Mouse (Mus musculus) testis, adult 2 months (tissue): ENCODE measurements around the gene Cnga1. TPM values are rescaled to one million over a fixed set of nuclear protein-coding genes. Genes with fewer than 3 reads are reported as not detected.

Source experiments
- H3K27ac ChIP-seq: fragments of 200-500 bp; 2 replicates; pipeline ENCODE4 v1.5.1; 2012; ENCODE audit warnings: low read depth, low read length; ENCODE audit not compliant: control insufficient read depth, insufficient read depth
- H3K27me3 ChIP-seq: fragments of 200-500 bp; 2 replicates; pipeline ENCODE4 v1.6.1; 2012; ENCODE audit warnings: mild to moderate bottlenecking, low read length, moderate library complexity; ENCODE audit not compliant: control insufficient read depth, insufficient read depth
- H3K36me3 ChIP-seq: fragments of 200-500 bp; 2 replicates; pipeline ENCODE4 v1.6.1; 2012; ENCODE audit warnings: mild to moderate bottlenecking, low read length; ENCODE audit not compliant: control insufficient read depth, insufficient read depth
- H3K4me1 ChIP-seq: fragments of 200-500 bp; 2 replicates; pipeline ENCODE4 v1.6.1; 2012; ENCODE audit warnings: low read length; ENCODE audit not compliant: control insufficient read depth, insufficient read depth
- H3K4me3 ChIP-seq: fragments of 200-500 bp; 2 replicates; pipeline ENCODE4 v1.5.1; 2012; ENCODE audit warnings: low read depth, mild to moderate bottlenecking, low read length, moderate library complexity, mixed read lengths; ENCODE audit not compliant: control insufficient read depth
- CTCF ChIP-seq: fragments of 200-500 bp; IDR thresholded peaks from 2 replicates; pipeline ENCODE4 v1.5.1; 2012; ENCODE audit warnings: low read depth, mild to moderate bottlenecking, inconsistent platforms, low read length, moderate library complexity; ENCODE audit not compliant: control insufficient read depth, insufficient read depth, insufficient replicate concordance
- POLR2A ChIP-seq: fragments of 200-500 bp; IDR thresholded peaks from 2 replicates; pipeline ENCODE4 v1.6.1; 2012; ENCODE audit warnings: low read depth, mild to moderate bottlenecking, inconsistent platforms, low read length, moderate library complexity; ENCODE audit not compliant: control insufficient read depth
- polyA plus RNA-seq: library from polyadenylated mRNA; depleted of rRNA; stranded (reverse); fragments of >200 nt; gene quantifications from 2 replicates; pipeline ENCODE4 v1.2.3, GENCODE M21; 2012; rRNA removed

Cnga1 gene
- polyA plus RNA-seq, 1 experiment, result 0.35 TPM

DNA sequence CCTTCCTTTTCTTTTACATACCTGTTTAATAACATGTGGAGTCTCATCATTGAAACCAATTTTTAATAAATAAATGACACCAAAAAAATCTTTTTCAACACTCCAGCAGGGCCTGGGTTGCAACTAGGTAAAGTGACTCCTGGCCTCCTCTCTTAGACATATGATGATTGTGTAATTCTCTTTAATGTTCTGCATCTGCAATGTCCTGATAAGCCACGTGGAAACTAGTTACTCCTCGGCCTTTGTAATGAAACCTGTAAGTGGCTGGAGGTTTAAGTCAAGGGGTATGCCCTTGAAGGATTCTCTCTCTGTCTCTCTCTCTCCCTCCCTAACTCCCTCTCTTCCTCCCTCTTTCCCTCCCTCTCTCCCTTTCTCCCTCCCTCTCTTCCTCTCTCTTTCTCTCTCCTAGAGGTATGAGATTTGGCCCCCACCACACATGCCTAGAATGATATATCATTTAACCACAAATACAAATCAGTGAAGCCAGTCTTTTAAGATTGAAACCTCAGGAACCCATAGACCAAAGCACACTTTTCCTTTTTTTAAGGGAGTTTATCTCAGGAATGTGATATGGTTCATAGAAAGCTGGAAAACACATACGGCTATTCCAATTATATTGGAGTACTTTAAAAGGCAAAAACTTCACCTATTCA is 83.0 kb downstream of the Cnga1 start:
- peaks cover 2% of the 10 kb centered on the region; the same call in 1 of the 2 replicates for H3K4me1 ChIP-seq
- no peaks in the 10 kb centered on the region for H3K36me3 ChIP-seq
- TF ChIP-seq CTCF (no peak), POLR2A (no peak)

DNA sequence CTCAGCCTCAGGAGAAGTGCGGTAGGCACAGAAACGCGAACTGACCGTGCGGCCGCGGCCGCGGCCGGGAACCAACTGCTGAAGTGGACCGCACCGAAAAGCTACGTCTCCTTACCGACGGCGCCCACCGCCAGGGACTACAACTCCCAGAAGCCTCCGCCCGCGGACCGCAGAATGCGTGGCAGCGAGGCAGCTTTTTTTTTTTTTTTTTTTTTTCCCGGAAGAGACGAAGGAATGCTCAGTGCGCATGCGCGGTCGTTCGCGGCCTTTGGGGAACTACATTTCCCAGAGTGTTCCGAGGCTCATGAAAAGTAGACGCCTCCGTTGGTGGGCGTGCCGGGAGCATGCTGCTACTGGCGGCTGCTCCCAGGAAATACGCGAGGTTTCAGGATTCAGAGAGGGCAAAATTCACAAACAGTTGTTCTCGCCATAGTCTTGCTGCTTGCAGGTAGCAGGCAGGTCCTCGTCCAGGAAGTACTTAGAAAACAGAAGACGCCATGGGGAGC is 84.5 kb downstream of the Cnga1 start, which contains the start of gene Nfxl1:
Gene Nfxl1, minus strand, starts transcription at position 141 of the 506 bp plus-strand sequence.
- H3K27me3 ChIP-seq, result no peaks in the 10 kb centered on the region
- H3K27ac ChIP-seq, result peak within 1 kb of the TSS; percentile 98

More for the DNA sequence above, 83.0 kb downstream of the Cnga1 start:
- Histone ChIP-seq H3K4me3 (no peak overlapping the region), H3K27ac (no peak overlapping the region), H3K27me3 (no peaks in the 10 kb centered on the region)

DNA sequence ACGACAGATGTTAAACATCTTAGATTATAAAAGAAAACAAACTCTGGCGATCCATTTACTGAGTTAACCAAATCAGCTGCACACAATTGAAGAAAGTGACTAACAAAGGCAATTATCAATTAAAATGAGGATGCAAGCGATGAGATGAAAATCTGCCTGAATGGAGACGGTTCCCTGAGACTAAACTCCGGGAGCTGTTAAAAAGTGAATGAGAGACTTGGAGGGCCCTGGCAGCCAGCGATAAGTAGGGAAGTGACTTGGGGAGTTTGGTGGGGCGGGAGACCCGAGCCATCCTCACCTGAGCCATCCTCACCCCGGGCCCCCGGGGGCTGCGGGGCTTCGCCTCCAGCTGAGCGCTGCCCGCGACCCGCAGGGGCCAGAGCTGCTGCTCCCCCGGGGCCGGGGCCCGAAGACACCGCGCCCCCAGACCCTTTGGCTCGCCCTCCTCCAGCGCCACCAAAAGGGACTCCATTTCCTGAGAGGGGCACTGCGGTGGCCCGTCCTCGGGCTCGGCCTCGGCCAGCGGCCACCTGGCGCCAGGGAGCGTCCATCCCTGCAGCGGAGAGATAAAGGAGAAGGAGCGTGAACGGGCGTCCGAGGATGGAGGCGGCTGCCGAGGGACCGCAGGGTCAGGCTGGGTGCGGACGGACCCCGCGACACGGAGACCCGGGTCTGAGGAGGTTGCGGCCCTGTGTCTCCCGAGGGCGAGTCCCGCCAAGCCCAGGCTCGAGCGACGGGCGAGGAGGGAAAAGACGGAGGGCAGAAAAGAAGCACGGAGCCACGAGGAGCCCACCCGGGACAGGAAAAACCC is 85.2 kb downstream of the Cnga1 start:
- Histone ChIP-seq H3K4me1 (peaks cover 2% of the 10 kb centered on the region; the same call in 1 of the 2 replicates), H3K36me3 (peaks cover 2% of the 10 kb centered on the region; the same call in 1 of the 2 replicates), H3K27ac (peak overlapping the region; percentile 98), H3K27me3 (no peaks in the 10 kb centered on the region), H3K4me3 (peak overlapping the region; percentile 92)
- TF ChIP-seq CTCF (no peak), POLR2A (no peak)

More for the DNA sequence above, 84.5 kb downstream of the Cnga1 start, which contains the start of gene Nfxl1:
- Histone ChIP-seq H3K36me3 (peaks cover 2% of the 10 kb centered on the region; the same call in 1 of the 2 replicates), H3K4me3 (peak within 1 kb of the TSS; percentile 92), H3K4me1 (peaks cover 2% of the 10 kb centered on the region; the same call in 1 of the 2 replicates)
- TF ChIP-seq CTCF (no peak), POLR2A (peak; percentile 82)

DNA sequence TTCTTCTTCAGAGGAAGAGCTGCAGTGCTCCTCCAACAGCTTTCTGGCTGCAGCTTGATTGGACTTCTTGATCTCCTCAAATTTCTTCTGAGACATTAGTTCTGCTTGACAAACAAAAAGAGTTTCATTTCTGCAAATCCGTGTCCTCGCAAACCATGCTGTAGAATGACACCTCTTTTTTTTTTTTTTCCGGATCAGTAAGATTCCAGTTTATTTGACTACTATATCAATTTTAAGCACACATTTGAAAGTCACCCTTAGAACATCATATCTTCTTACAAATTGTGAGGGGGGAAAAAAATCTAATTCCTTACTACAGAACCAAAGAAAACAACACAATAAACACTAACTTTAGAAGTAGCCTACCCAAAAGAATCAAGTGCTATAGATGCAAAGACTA is 87.8 kb downstream of the Cnga1 start:
- Histone ChIP-seq H3K4me1 (peaks cover 2% of the 10 kb centered on the region; the same call in 1 of the 2 replicates), H3K27ac (no peak overlapping the region), H3K4me3 (no peak overlapping the region), H3K36me3 (peaks cover 2% of the 10 kb centered on the region; the same call in 1 of the 2 replicates), H3K27me3 (no peaks in the 10 kb centered on the region)
- TF ChIP-seq POLR2A, result no peak
- TF ChIP-seq CTCF, result no peak

Other genes starting within 250 kb of the Cnga1 start
- 6.4 and 11.2 TPM in 2 replicates for gene Corin, start 139.8 kb downstream of the Cnga1 start, polyA plus RNA-seq
- 10.6 and 12.1 TPM in 2 replicates for gene Nfxl1, start 84.6 kb downstream of the Cnga1 start, polyA plus RNA-seq
- not detected in 2 replicates for gene Zar1, start 63.0 kb downstream of the Cnga1 start, polyA plus RNA-seq
- gene Gm5868, start 56.7 kb downstream of the Cnga1 start, polyA plus RNA-seq, result not detected in 2 replicates
- 0.26 and 0.31 TPM in 2 replicates for gene Nipal1, start 3.5 kb upstream of the Cnga1 start, polyA plus RNA-seq
- gene Txk, start 108.5 kb upstream of the Cnga1 start, polyA plus RNA-seq, result 1.2 and 1.7 TPM in 2 replicates
- 0.77 and 0.88 TPM in 2 replicates for gene Tec, start 224.2 kb upstream of the Cnga1 start, polyA plus RNA-seq